Mouse (Mus musculus): ENCODE results near the gene Vav2. TPM values are rescaled to one million over a fixed set of nuclear protein-coding genes. Genes with fewer than 3 reads are reported as not detected.

Vav2 gene
- total and polyA plus RNA-seq, 3 experiments = 11.3 to 12.5 (median 11.9) TPM

DNA sequence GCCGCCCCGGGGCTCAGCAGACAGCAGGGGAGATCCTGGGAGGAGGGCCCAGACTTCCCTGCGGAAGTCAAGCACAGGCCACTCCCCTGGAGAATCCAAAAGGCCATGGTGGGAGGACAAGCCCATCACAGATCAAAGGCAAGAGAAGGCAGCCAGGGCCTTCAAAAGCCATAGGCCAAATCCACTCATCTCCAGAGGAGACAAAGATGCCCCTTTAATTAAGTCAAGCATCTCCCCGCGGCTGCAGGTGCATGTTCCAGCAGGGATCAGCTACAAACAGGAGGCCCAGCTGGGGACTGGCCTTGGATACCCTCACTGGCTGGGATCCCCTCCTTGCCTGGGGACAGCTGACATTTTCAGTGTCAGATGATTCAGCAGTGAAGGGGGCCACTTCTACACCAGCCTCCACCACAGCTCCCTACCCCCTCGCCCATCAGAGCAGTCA, 105.4 kb downstream of the Vav2 start:
- Histone ChIP-seq H3K27me3 (ENCODE audit: control insufficient read depth, insufficient read depth, low read length) (no peaks in the 10 kb centered on the region), H3K4me1 (ENCODE audit: control insufficient read depth, insufficient read depth, low read length) (peaks cover 3% of the 10 kb centered on the region), H3K9ac (ENCODE audit: low read depth, low read length) (no peak overlapping the region), H3K79me2 (replicated peaks; ENCODE audit: control insufficient read depth, insufficient read depth, low read length) (no peaks in the 10 kb centered on the region), H3K4me3 (no peak overlapping the region), H3K36me3 (ENCODE audit: control insufficient read depth, insufficient read depth, low read length) (no peaks in the 10 kb centered on the region), H3K27ac (no peak overlapping the region)
- TF ChIP-seq EP300 (IDR thresholded peaks at IDR 0.05; ENCODE audit: insufficient read depth, low read depth, low read length) (no peak), CTCF (IDR thresholded peaks at IDR 0.05) (no peak), POLR2A (IDR thresholded peaks at IDR 0.05; ENCODE audit: insufficient read depth, low read depth, low read length) (no peak)
- no peak for DNase-seq
- intact Hi-C loops (cut with DNase I) = no loop called here
- WGBS = 67% methylated on average over 6 of the region's 6 CpGs

- 89% methylated on average over 8 of the region's 8 CpGs for WGBS
- Histone ChIP-seq H3K79me2 (replicated peaks; ENCODE audit: control insufficient read depth, insufficient read depth, low read length) (no peaks in the 10 kb centered on the region), H3K4me1 (ENCODE audit: control insufficient read depth, insufficient read depth, low read length) (peaks cover 3% of the 10 kb centered on the region), H3K27me3 (ENCODE audit: control insufficient read depth, insufficient read depth, low read length) (no peaks in the 10 kb centered on the region), H3K36me3 (ENCODE audit: control insufficient read depth, insufficient read depth, low read length) (no peaks in the 10 kb centered on the region), H3K4me3 (no peak overlapping the region), H3K27ac (no peak overlapping the region), H3K9ac (ENCODE audit: low read depth, low read length) (no peak overlapping the region)
- intact Hi-C loops (cut with DNase I) = no loop called here
- no peak for TF ChIP-seq POLR2A (IDR thresholded peaks at IDR 0.05; ENCODE audit: insufficient read depth, low read depth, low read length)
- TF ChIP-seq CTCF (IDR thresholded peaks at IDR 0.05) = no peak
- no peak for TF ChIP-seq EP300 (IDR thresholded peaks at IDR 0.05; ENCODE audit: insufficient read depth, low read depth, low read length)
- DNase-seq = no peak
Observed at GRCm38 (mm10) chr2:27320820-27321219, 106.0 kb downstream of the Vav2 start.

DNA sequence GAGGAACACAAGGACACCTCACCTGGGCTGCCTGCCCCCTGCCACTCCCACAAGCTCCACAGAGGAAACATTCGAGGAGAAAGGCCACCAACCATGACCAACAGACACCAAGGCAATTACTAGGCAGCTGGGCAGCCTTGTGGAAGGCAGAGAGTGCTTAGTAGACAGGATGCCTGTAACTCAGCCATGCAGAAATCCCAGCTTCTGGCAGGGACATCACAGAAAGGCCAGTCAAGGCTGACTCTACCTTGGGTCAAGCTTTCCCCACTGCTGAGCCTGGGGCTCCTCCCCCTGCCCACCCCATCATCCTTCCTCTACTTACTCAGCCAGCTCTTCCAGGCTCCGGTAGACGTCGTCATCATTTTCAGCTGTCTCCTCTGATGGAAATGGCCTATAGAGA, 108.2 kb downstream of the Vav2 start:
- no peak for DNase-seq
- Histone ChIP-seq H3K4me3 (no peak overlapping the region), H3K79me2 (replicated peaks; ENCODE audit: control insufficient read depth, insufficient read depth, low read length) (no peaks in the 10 kb centered on the region), H3K36me3 (ENCODE audit: control insufficient read depth, insufficient read depth, low read length) (no peaks in the 10 kb centered on the region), H3K27me3 (ENCODE audit: control insufficient read depth, insufficient read depth, low read length) (no peaks in the 10 kb centered on the region), H3K4me1 (ENCODE audit: control insufficient read depth, insufficient read depth, low read length) (no peaks in the 10 kb centered on the region), H3K9ac (ENCODE audit: low read depth, low read length) (no peak overlapping the region), H3K27ac (no peak overlapping the region)
- intact Hi-C loops (cut with DNase I) = no loop called here
- WGBS = 72% methylated on average over 4 of the region's 4 CpGs
- no peak for TF ChIP-seq EP300 (IDR thresholded peaks at IDR 0.05; ENCODE audit: insufficient read depth, low read depth, low read length)

DNA sequence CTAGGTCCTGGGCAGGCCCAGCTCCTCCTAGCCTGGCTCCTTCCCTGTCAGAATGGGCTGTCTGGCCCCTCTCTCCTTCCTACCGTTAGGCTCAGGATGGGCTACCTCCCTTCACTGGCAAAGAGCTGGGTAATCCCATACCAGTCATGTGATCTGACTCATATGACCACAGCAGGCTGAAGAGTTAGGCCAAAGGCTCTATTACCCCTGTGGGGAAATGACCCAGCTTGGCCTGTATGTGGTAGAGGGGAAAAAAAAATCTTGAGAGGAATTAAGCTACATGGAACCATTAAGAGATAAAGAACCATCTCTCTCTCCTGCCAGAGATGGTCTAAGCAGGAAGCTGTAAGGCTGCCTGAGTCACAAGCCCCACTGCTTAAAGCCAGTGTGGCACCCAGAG, 108.6 kb downstream of the Vav2 start:
- no peak for DNase-seq
- Histone ChIP-seq H3K79me2 (replicated peaks; ENCODE audit: control insufficient read depth, insufficient read depth, low read length) (no peaks in the 10 kb centered on the region), H3K4me3 (no peak overlapping the region), H3K36me3 (ENCODE audit: control insufficient read depth, insufficient read depth, low read length) (no peaks in the 10 kb centered on the region), H3K27me3 (ENCODE audit: control insufficient read depth, insufficient read depth, low read length) (no peaks in the 10 kb centered on the region), H3K4me1 (ENCODE audit: control insufficient read depth, insufficient read depth, low read length) (no peaks in the 10 kb centered on the region), H3K27ac (no peak overlapping the region), H3K9ac (ENCODE audit: low read depth, low read length) (no peak overlapping the region)
- intact Hi-C loops (cut with DNase I) = no loop called here
- TF ChIP-seq CTCF (IDR thresholded peaks at IDR 0.05) = no peak
- no peak for TF ChIP-seq POLR2A (IDR thresholded peaks at IDR 0.05; ENCODE audit: insufficient read depth, low read depth, low read length)
- TF ChIP-seq EP300 (IDR thresholded peaks at IDR 0.05; ENCODE audit: insufficient read depth, low read depth, low read length) = no peak
- 24% methylated on average over 1 of the region's 1 CpGs for WGBS

GRCm38 (mm10) chr2:27316167-27316566, 110.7 kb downstream of the Vav2 start:
- Histone ChIP-seq H3K79me2 (replicated peaks; ENCODE audit: control insufficient read depth, insufficient read depth, low read length) (no peaks in the 10 kb centered on the region), H3K27ac (no peak overlapping the region), H3K27me3 (ENCODE audit: control insufficient read depth, insufficient read depth, low read length) (no peaks in the 10 kb centered on the region), H3K4me3 (no peak overlapping the region), H3K36me3 (ENCODE audit: control insufficient read depth, insufficient read depth, low read length) (no peaks in the 10 kb centered on the region), H3K4me1 (ENCODE audit: control insufficient read depth, insufficient read depth, low read length) (no peaks in the 10 kb centered on the region; the same call in 1 of the 2 replicates), H3K9ac (ENCODE audit: low read depth, low read length) (no peak overlapping the region)
- no peak for DNase-seq
- 97% methylated on average over 5 of the region's 5 CpGs for WGBS
- TF ChIP-seq POLR2A (IDR thresholded peaks at IDR 0.05; ENCODE audit: insufficient read depth, low read depth, low read length) (no peak), EP300 (IDR thresholded peaks at IDR 0.05; ENCODE audit: insufficient read depth, low read depth, low read length) (no peak), CTCF (IDR thresholded peaks at IDR 0.05) (no peak)
- intact Hi-C loops (cut with DNase I) = no loop called here

DNA sequence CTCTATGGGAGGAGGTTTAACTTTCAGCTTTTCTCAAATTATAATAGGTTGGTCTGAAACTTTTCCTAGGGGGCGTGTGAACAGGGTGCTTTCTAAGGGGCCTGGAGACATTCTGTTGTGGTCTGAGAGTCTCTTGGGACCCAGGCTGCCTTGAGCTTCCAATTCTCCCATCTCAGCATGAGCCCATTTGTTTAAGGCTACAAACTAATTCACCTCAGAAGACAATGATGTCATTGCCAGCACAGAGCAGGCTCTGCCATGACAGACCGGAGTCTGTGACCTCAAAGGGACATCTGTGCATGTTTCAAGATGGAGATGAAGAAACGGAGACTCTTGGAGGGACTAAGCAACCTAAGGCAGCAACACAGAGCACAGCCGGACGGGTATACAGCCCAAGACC, 112.6 kb downstream of the Vav2 start:
- DNase-seq = no peak
- 91% methylated on average over 5 of the region's 5 CpGs for WGBS
- TF ChIP-seq EP300 (IDR thresholded peaks at IDR 0.05; ENCODE audit: insufficient read depth, low read depth, low read length) = no peak
- no peak for TF ChIP-seq POLR2A (IDR thresholded peaks at IDR 0.05; ENCODE audit: insufficient read depth, low read depth, low read length)
- no peak for TF ChIP-seq CTCF (IDR thresholded peaks at IDR 0.05)
- Histone ChIP-seq H3K79me2 (replicated peaks; ENCODE audit: control insufficient read depth, insufficient read depth, low read length) (no peaks in the 10 kb centered on the region), H3K4me3 (no peak overlapping the region), H3K9ac (ENCODE audit: low read depth, low read length) (no peak overlapping the region), H3K4me1 (ENCODE audit: control insufficient read depth, insufficient read depth, low read length) (no peaks in the 10 kb centered on the region; the same call in 1 of the 2 replicates), H3K27ac (no peak overlapping the region), H3K27me3 (ENCODE audit: control insufficient read depth, insufficient read depth, low read length) (no peaks in the 10 kb centered on the region), H3K36me3 (ENCODE audit: control insufficient read depth, insufficient read depth, low read length) (no peaks in the 10 kb centered on the region)
- intact Hi-C loops (cut with DNase I) = no loop called here
